Mouse (Mus musculus): Measurements from ENCODE around the gene Mta3. TPM values are rescaled to one million over a fixed set of nuclear protein-coding genes. Genes with fewer than 3 reads are reported as not detected.
"Not testable (repeated sequence)": the region's sequence is repeated elsewhere in the genome, so short reads cannot be mapped to it uniquely, and the experiment has no call there.

The Mta3 gene
- polyA plus RNA-seq, 1 experiment, result 30.5 TPM

- no peak for TF ChIP-seq CTCF (IDR thresholded peaks at IDR 0.05; ENCODE audit: extremely low read depth, insufficient read depth, insufficient read length, insufficient replicate concordance)
- no peak for TF ChIP-seq POLR2A (IDR thresholded peaks at IDR 0.05; ENCODE audit: low read depth, low read length)
- Histone ChIP-seq H3K4me1 (ENCODE audit: control insufficient read depth, insufficient read depth, insufficient read length) (peaks cover 27% of the 10 kb centered on the region; the same call in 1 of the 2 replicates), H3K4me3 (ENCODE audit: extremely low read depth, insufficient read depth, insufficient read length) (no peak overlapping the region), H3K27me3 (ENCODE audit: control insufficient read depth, insufficient read depth, low read length) (no peaks in the 10 kb centered on the region), H3K27ac (ENCODE audit: insufficient read depth, low read length) (0 out of 2 replicates have a peak overlapping the region, but pooled peaks have one; percentile 5), H3K36me3 (ENCODE audit: control insufficient read depth, insufficient read depth, low read length) (no peaks in the 10 kb centered on the region)
- WGBS, result 68% methylated on average over 12 of the region's 12 CpGs
- DNase-seq (ENCODE audit: low read depth in 1 of 2, low spot score in 2 of 2), result no peak
Measured at GRCm38 (mm10) chr17:83854284-83854918, 148.4 kb downstream of the Mta3 start.

DNA sequence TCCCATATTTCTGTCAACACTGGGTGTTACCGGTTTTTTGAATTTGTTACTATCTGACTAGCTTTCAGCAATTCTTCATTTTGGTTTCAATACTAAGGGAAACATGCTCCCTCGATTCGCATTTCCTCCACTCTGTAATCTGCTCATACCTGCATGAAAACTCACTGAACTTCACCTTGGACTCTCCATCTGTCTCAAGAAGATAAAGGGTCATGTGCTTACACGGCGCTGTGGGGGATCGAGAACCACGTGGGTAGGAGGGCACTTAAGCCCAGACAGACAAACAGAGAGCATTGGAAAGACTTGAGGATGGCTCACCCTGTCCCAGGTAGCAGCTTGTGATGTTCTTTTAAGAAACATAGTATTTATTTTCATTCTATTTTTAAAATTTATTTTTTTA lies 152.4 kb downstream of the Mta3 start:
- DNase-seq (ENCODE audit: low read depth in 1 of 2, low spot score in 2 of 2), result no peak
- Histone ChIP-seq H3K4me3 (ENCODE audit: extremely low read depth, insufficient read depth, insufficient read length) (no peak overlapping the region), H3K36me3 (ENCODE audit: control insufficient read depth, insufficient read depth, low read length) (no peaks in the 10 kb centered on the region), H3K4me1 (ENCODE audit: control insufficient read depth, insufficient read depth, insufficient read length) (peaks cover 8% of the 10 kb centered on the region; the same call in 1 of the 2 replicates), H3K27ac (ENCODE audit: insufficient read depth, low read length) (peak overlapping the region; percentile 59), H3K27me3 (ENCODE audit: control insufficient read depth, insufficient read depth, low read length) (no peaks in the 10 kb centered on the region)
- TF ChIP-seq CTCF (IDR thresholded peaks at IDR 0.05; ENCODE audit: extremely low read depth, insufficient read depth, insufficient read length, insufficient replicate concordance), result no peak
- TF ChIP-seq POLR2A (IDR thresholded peaks at IDR 0.05; ENCODE audit: low read depth, low read length), result no peak
- 64% methylated on average over 7 of the region's 7 CpGs for WGBS

- no peak overlapping the region for H3K4me3 ChIP-seq (ENCODE audit: extremely low read depth, insufficient read depth, insufficient read length)
- TF ChIP-seq CTCF (IDR thresholded peaks at IDR 0.05; ENCODE audit: extremely low read depth, insufficient read depth, insufficient read length, insufficient replicate concordance), result no peak
- no peak for TF ChIP-seq POLR2A (IDR thresholded peaks at IDR 0.05; ENCODE audit: low read depth, low read length)
- WGBS, result 85% methylated on average over 4 of the region's 4 CpGs
- H3K27ac ChIP-seq (ENCODE audit: insufficient read depth, low read length), result no peak overlapping the region
- H3K4me1 ChIP-seq (ENCODE audit: control insufficient read depth, insufficient read depth, insufficient read length), result peaks cover 3% of the 10 kb centered on the region; the same call in 1 of the 2 replicates
- H3K27me3 ChIP-seq (ENCODE audit: control insufficient read depth, insufficient read depth, low read length), result no peaks in the 10 kb centered on the region
- H3K36me3 ChIP-seq (ENCODE audit: control insufficient read depth, insufficient read depth, low read length), result no peaks in the 10 kb centered on the region
- no peak for DNase-seq (ENCODE audit: low read depth in 1 of 2, low spot score in 2 of 2)
Measured at GRCm38 (mm10) chr17:83859639-83860038, 153.7 kb downstream of the Mta3 start.

DNA sequence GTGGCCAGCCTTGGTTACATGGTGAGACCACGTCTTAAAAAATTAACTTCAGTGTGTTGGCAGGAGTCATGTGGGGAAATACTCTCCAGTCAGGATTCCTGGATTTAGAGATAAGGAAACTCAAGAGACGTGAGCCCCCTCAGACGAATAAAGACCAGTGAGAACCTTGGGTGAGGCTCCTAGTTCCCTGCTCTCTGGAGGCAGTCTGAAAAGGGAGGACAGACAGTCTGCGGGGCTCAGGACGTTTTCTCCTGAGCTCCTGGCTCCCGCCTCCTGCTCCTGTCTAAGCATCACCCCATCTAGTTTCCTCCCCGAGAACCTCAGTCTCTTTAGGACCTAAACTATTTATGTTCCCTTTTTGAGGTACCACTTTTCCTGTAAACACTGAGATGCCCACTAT lies 154.3 kb downstream of the Mta3 start:
- H3K4me1 ChIP-seq (ENCODE audit: control insufficient read depth, insufficient read depth, insufficient read length), result peaks cover 3% of the 10 kb centered on the region; the same call in 1 of the 2 replicates
- no peaks in the 10 kb centered on the region for H3K27me3 ChIP-seq (ENCODE audit: control insufficient read depth, insufficient read depth, low read length)
- no peak overlapping the region for H3K27ac ChIP-seq (ENCODE audit: insufficient read depth, low read length)
- no peak for DNase-seq (ENCODE audit: low read depth in 1 of 2, low spot score in 2 of 2)
- H3K36me3 ChIP-seq (ENCODE audit: control insufficient read depth, insufficient read depth, low read length), result no peaks in the 10 kb centered on the region
- 84% methylated on average over 7 of the region's 7 CpGs for WGBS
- no peak for TF ChIP-seq POLR2A (IDR thresholded peaks at IDR 0.05; ENCODE audit: low read depth, low read length)
- H3K4me3 ChIP-seq (ENCODE audit: extremely low read depth, insufficient read depth, insufficient read length), result no peak overlapping the region

DNA sequence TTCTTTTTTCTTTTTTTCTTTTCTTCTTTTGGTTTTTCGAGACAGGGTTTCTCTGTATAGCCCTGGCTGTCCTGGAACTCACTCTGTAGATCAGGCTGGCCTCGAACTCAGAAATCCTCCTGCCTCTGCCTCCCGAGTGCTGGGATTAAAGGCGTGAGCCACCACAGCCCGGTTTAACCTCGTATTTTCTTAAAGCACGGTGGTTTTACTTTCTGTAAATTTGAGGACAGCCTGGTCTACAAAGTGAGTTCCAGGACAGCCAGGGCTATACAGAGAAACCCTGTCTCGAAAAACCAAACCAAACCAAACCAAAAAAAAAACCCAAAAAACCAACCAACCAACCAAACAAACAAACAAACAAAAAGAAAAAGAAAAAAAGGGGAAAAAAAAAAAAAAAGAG lies 155.0 kb downstream of the Mta3 start:
- H3K4me1 ChIP-seq (ENCODE audit: control insufficient read depth, insufficient read depth, insufficient read length); DNase-seq (ENCODE audit: low read depth in 1 of 2, low spot score in 2 of 2); H3K27me3 ChIP-seq (ENCODE audit: control insufficient read depth, insufficient read depth, low read length); H3K27ac ChIP-seq (ENCODE audit: insufficient read depth, low read length); H3K36me3 ChIP-seq (ENCODE audit: control insufficient read depth, insufficient read depth, low read length): not testable (repeated sequence)
- WGBS, result 73% methylated on average over 8 of the region's 8 CpGs
- H3K4me3 ChIP-seq (ENCODE audit: extremely low read depth, insufficient read depth, insufficient read length), result 0 out of 2 replicates have a peak overlapping the region, but pooled peaks have one; percentile 99

DNA sequence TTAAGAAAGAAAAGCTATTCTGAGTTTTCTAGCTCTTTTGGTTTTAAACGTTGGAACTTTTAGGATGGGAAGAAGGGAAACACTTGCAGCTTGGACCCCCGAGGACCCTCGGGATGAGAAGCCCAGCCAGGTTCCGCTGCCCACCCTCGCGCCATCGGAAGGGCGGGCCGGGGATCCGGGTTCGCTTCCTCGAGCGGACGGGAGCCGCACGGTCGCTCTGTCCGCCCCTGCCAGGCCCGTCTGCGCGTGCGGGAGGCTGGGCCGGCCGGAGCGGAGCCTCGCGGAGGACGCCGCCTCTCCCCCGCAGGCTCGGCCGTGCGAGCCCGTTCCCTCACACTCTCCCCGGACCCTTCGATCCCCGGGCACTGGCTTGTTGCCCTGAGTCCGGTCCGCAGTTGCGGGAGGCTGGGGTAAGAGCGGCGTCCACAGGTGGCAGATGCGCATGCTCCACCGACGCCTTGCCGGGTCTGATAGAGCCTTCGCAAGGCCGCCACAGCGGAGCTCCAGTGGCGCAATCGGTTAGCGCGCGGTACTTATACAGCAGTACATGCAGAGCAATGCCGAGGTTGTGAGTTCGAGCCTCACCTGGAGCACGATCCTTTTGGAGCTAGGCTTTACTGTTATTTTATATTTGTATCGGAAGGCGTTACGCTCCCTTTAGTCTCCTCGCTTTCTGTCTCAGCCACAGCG lies 155.6 kb downstream of the Mta3 start:
- WGBS, result 1% methylated on average over 60 of the region's 62 CpGs
- Histone ChIP-seq H3K4me3 (ENCODE audit: extremely low read depth, insufficient read depth, insufficient read length) (peak overlapping the region; percentile 99), H3K27ac (ENCODE audit: insufficient read depth, low read length) (peak overlapping the region; percentile 100), H3K36me3 (ENCODE audit: control insufficient read depth, insufficient read depth, low read length) (no peaks in the 10 kb centered on the region), H3K27me3 (ENCODE audit: control insufficient read depth, insufficient read depth, low read length) (no peaks in the 10 kb centered on the region), H3K4me1 (ENCODE audit: control insufficient read depth, insufficient read depth, insufficient read length) (peaks cover 3% of the 10 kb centered on the region; the same call in 1 of the 2 replicates)
- peak; percentile 85 to 93 for DNase-seq (ENCODE audit: low read depth in 1 of 2, low spot score in 2 of 2)
- peak; percentile 53; the same call in 1 of the 2 replicates for TF ChIP-seq POLR2A (IDR thresholded peaks at IDR 0.05; ENCODE audit: low read depth, low read length)
- no peak for TF ChIP-seq CTCF (IDR thresholded peaks at IDR 0.05; ENCODE audit: extremely low read depth, insufficient read depth, insufficient read length, insufficient replicate concordance)
